15 mouse cellular contexts compared by ENCODE assay signal in the genomic region with DNA sequence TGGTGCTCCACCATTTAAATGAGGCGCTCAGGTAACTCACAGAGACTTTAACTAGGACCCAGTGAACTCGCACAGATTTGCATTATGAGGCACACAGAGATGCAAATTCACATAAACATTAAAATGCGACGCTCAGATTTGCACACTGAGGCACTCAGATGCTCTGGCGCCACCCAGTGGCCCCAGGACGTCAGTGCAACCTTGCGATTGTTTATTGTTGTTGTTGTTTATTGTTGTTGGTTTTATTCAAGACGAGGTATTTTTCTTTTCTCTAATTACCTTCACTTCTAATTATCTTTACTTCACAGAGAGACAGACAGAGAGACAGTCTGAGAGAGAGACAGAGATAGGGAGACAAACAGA. TPM values are rescaled to one million over a fixed set of nuclear protein-coding genes. Genes with fewer than 3 reads are reported as not detected.
A peak's percentile ranks its signal among the peaks of the same experiment; 100 is the strongest.
DNase-seq lines count a peak whose midpoint lies in the region; ATAC-seq and TF ChIP-seq lines count a peak whose summit lies in the region.
"Not testable (repeated sequence)": the region's sequence is repeated elsewhere in the genome, so short reads cannot be mapped to it uniquely, and the experiment has no call there.
"Had no signal": no experiment of that assay in that cellular context is flagged by ENCODE, and none has a peak within 500 bp of the region (broad histone marks: within the 10 kb centered on the region; RNA-seq: fewer than 3 reads in every experiment).

No protein-coding gene starts in this region.

- ATAC-seq in megakaryocyte, adult 5-6 weeks (ENCODE audit: poor library complexity, severe bottlenecking) = peak; percentile 41

- intact Hi-C loops in gastrocnemius, postnatal 14 days (cut with DNase I; ENCODE audit: low total_unique reads) = not testable (repeated sequence)

- not testable (repeated sequence) for TF ChIP-seq EP300 in ES-Bruce4 (IDR thresholded peaks at IDR 0.05; ENCODE audit: insufficient read depth, low read depth, low read length)

- H3K36me3 ChIP-seq in ES-Bruce4 (ENCODE audit: control insufficient read depth, insufficient read depth, low read length, poor library complexity, severe bottlenecking) = peaks cover 56% of the 10 kb centered on the region
- not testable (repeated sequence) for H3K36me3 ChIP-seq in kidney, adult 2 months (ENCODE audit: control insufficient read depth, insufficient read depth, low read length)

- H3K9ac ChIP-seq in ES-Bruce4 (ENCODE audit: low read depth, poor library complexity, severe bottlenecking) = not testable (repeated sequence)

- H3K4me3 ChIP-seq in ES-Bruce4 (ENCODE audit: low read depth, low read length); kidney, adult 2 months (ENCODE audit: insufficient read depth, low read depth, low read length): not testable (repeated sequence)

- WGBS in kidney, adult 2 months = 66% methylated on average over 8 of the region's 8 CpGs

- H3K27me3 ChIP-seq in ES-Bruce4 (ENCODE audit: control insufficient read depth, insufficient read depth, low read length, poor library complexity, severe bottlenecking); kidney, adult 2 months (replicated peaks; ENCODE audit: control insufficient read depth, insufficient read depth, low read length): not testable (repeated sequence)

- TF ChIP-seq CTCF in ES-Bruce4 (IDR thresholded peaks at IDR 0.05; ENCODE audit: low read depth, low read length); kidney, adult 2 months (conservative IDR thresholded peaks at IDR 0.05; ENCODE audit: insufficient read depth, insufficient read length, low read depth, low read length): not testable (repeated sequence)

- peaks cover 63% of the 10 kb centered on the region for H3K9me3 ChIP-seq in ES-Bruce4 (replicated peaks; ENCODE audit: control insufficient read depth, insufficient read depth, low read length, poor library complexity, severe bottlenecking)

- not testable (repeated sequence) for TF ChIP-seq POLR2A in ES-Bruce4 (IDR thresholded peaks at IDR 0.05; ENCODE audit: insufficient read depth, low read length); kidney, adult 2 months (IDR thresholded peaks at IDR 0.05; ENCODE audit: low read depth, low read length)

- not testable (repeated sequence) for H3K4me1 ChIP-seq in ES-Bruce4 (ENCODE audit: control insufficient read depth, insufficient read depth, low read length); kidney, adult 2 months (ENCODE audit: control insufficient read depth, insufficient read depth, low read length)

- peak; percentile 62 for DNase-seq in adrenal gland, postnatal 10 days
- DNase-seq in embryo, embryonic 10 days (ENCODE audit: low spot score) = peak; percentile 24
- DNase-seq in gastrocnemius, postnatal 14 days = peak; percentile 11
- DNase-seq in kidney, adult 2 months = peak; percentile 28
- DNase-seq in right cerebral cortex, postnatal 4 days = peak; percentile 68
- DNase-seq in yolk sac, embryonic 10.5 days (ENCODE audit: low spot score) = peak; percentile 1

- peak overlapping the region; percentile 0; the same call in 1 of the 2 replicates for H3K27ac ChIP-seq in ES-Bruce4 (ENCODE audit: insufficient read depth, low read length)
- not testable (repeated sequence) for H3K27ac ChIP-seq in kidney, adult 2 months (ENCODE audit: insufficient read depth, low read depth, low read length)

RNA-seq across cellular contexts. Expression of a gene that starts 20.3 kb away (rescaled TPM):
- not detected in 2 replicates for polyA plus RNA-seq in ES-Bruce4 (2011; ENCODE audit: insufficient read depth, insufficient read length, low read depth, missing spikeins)
- total RNA-seq in adrenal gland, postnatal 10 days (2021) = not detected
- total RNA-seq in gastrocnemius, postnatal 14 days (2021) = not detected
- polyA plus RNA-seq in kidney, adult 2 months (2012; rRNA removed) = not detected in 2 replicates
- not detected in 2 replicates for total RNA-seq in megakaryocyte, adult 5-6 weeks (2015)
- total RNA-seq in megakaryocyte, adult 5-6 weeks (2017) = not detected in 2 replicates
- total RNA-seq: left cerebral cortex, adult 2 months had no signal
- polyA plus RNA-seq: cortical plate, adult 2 months; frontal cortex, adult 2 months; heart, embryonic 15.5 days; liver, embryonic 15.5 days; midbrain, embryonic 12.5 days; stomach, embryonic 16.5 days had no signal

RNA-seq across cellular contexts. Expression of a gene that starts 50.2 kb away (rescaled TPM):
- polyA plus RNA-seq in ES-Bruce4 (2011; ENCODE audit: insufficient read depth, insufficient read length, low read depth, missing spikeins) = not detected in 2 replicates
- not detected for total RNA-seq in adrenal gland, postnatal 10 days (2021)
- total RNA-seq in gastrocnemius, postnatal 14 days (2021) = not detected
- not detected in 2 replicates for polyA plus RNA-seq in kidney, adult 2 months (2012; rRNA removed)
- total RNA-seq in megakaryocyte, adult 5-6 weeks (2015) = not detected in 2 replicates
- not detected in 2 replicates for total RNA-seq in megakaryocyte, adult 5-6 weeks (2017)
- total RNA-seq: left cerebral cortex, adult 2 months had no signal
- polyA plus RNA-seq: cortical plate, adult 2 months; frontal cortex, adult 2 months; heart, embryonic 15.5 days; liver, embryonic 15.5 days; midbrain, embryonic 12.5 days; stomach, embryonic 16.5 days had no signal

Comparison
In these comparisons a context has a peak if more than half of its experiments do, and no peak if none do; other contexts are left out.
1. DNase-seq: peak in every context shown above with its lines; median percentile 68 in right cerebral cortex, postnatal 4 days; 62 in adrenal gland, postnatal 10 days; 28 in kidney, adult 2 months; 24 in embryo, embryonic 10 days; 11 in gastrocnemius, postnatal 14 days; 1 in yolk sac, embryonic 10.5 days.